Mouse (Mus musculus): ENCODE measurements at regions not wholly inside any gene's neighbourhood (a gene's known extent, or its start where the extent isn't known, plus 50 kb on each side); places are given as distances from the start of the nearest gene placed in this dataset.

GRCm38 (mm10) chr12:77962631-77963030 lies 231.4 kb upstream of the Gm6657 start:
- Histone ChIP-seq H3K4me2 (ENCODE audit: low read depth, low read length) (no peak overlapping the region), H3K9ac (replicated peaks; ENCODE audit: low read depth, low read length) (no peak overlapping the region), H3K36me3 (replicated peaks; ENCODE audit: control insufficient read depth, insufficient read depth, low read length) (no peaks in the 10 kb centered on the region), H3K4me3 (ENCODE audit: low read depth, low read length) (no peak overlapping the region), H3K27me3 (ENCODE audit: control insufficient read depth, insufficient read depth, low read length) (no peaks in the 10 kb centered on the region), H3K27ac (ENCODE audit: low read depth) (no peak overlapping the region), H3K9me3 (replicated peaks; ENCODE audit: control insufficient read depth, low read length) (0 out of 2 replicates have a peak, but pooled peaks cover 3% of the 10 kb centered on the region), H3K4me1 (ENCODE audit: control insufficient read depth, insufficient read depth) (no peaks in the 10 kb centered on the region)
- DNase-seq (ENCODE audit: low spot score) (no peak), ATAC-seq (ENCODE audit: insufficient read depth, low read depth) (no peak)
- TF ChIP-seq CTCF (IDR thresholded peaks at IDR 0.05; ENCODE audit: low read depth) (no peak), EP300 (IDR thresholded peaks at IDR 0.05; ENCODE audit: low read depth) (no peak)
- 71% methylated on average over 6 of the region's 6 CpGs for WGBS

- Histone ChIP-seq H3K4me1 (ENCODE audit: control insufficient read depth, insufficient read depth) (no peaks in the 10 kb centered on the region), H3K27ac (ENCODE audit: low read depth) (no peak overlapping the region), H3K9me3 (replicated peaks; ENCODE audit: control insufficient read depth, low read length) (0 out of 2 replicates have a peak, but pooled peaks cover 3% of the 10 kb centered on the region), H3K27me3 (ENCODE audit: control insufficient read depth, insufficient read depth, low read length) (no peaks in the 10 kb centered on the region), H3K9ac (replicated peaks; ENCODE audit: low read depth, low read length) (no peak overlapping the region), H3K4me2 (ENCODE audit: low read depth, low read length) (no peak overlapping the region), H3K36me3 (replicated peaks; ENCODE audit: control insufficient read depth, insufficient read depth, low read length) (no peaks in the 10 kb centered on the region), H3K4me3 (ENCODE audit: low read depth, low read length) (no peak overlapping the region)
- no peak for TF ChIP-seq CTCF (IDR thresholded peaks at IDR 0.05; ENCODE audit: low read depth)
- ATAC-seq (ENCODE audit: insufficient read depth, low read depth) (no peak), DNase-seq (ENCODE audit: low spot score) (no peak)
- WGBS: 59% methylated on average over 3 of the region's 3 CpGs
Measured at GRCm38 (mm10) chr12:77968543-77968942, 225.5 kb upstream of the Gm6657 start.

- 0 out of 2 replicates have a peak, but pooled peaks cover 2% of the 10 kb centered on the region for H3K9me3 ChIP-seq (replicated peaks; ENCODE audit: control insufficient read depth, low read length)
- WGBS: 57% methylated on average over 1 of the region's 1 CpGs
- DNase-seq (ENCODE audit: low spot score): no peak
- H3K9ac ChIP-seq (replicated peaks; ENCODE audit: low read depth, low read length): no peak overlapping the region
- no peaks in the 10 kb centered on the region for H3K27me3 ChIP-seq (ENCODE audit: control insufficient read depth, insufficient read depth, low read length)
- H3K36me3 ChIP-seq (replicated peaks; ENCODE audit: control insufficient read depth, insufficient read depth, low read length): no peaks in the 10 kb centered on the region
- no peak overlapping the region for H3K27ac ChIP-seq (ENCODE audit: low read depth)
- no peak for TF ChIP-seq EP300 (IDR thresholded peaks at IDR 0.05; ENCODE audit: low read depth)
- no peak for TF ChIP-seq CTCF (IDR thresholded peaks at IDR 0.05; ENCODE audit: low read depth)
- no peak overlapping the region for H3K4me2 ChIP-seq (ENCODE audit: low read depth, low read length)
- no peaks in the 10 kb centered on the region for H3K4me1 ChIP-seq (ENCODE audit: control insufficient read depth, insufficient read depth)
- no peak overlapping the region for H3K4me3 ChIP-seq (ENCODE audit: low read depth, low read length)
- ATAC-seq (ENCODE audit: insufficient read depth, low read depth): no peak
Measured at GRCm38 (mm10) chr12:77970026-77970425, 224.0 kb upstream of the Gm6657 start.

- Histone ChIP-seq H3K27me3 (ENCODE audit: control insufficient read depth, insufficient read depth, low read length) (no peaks in the 10 kb centered on the region), H3K9ac (replicated peaks; ENCODE audit: low read depth, low read length) (no peak overlapping the region), H3K9me3 (replicated peaks; ENCODE audit: control insufficient read depth, low read length) (no peaks in the 10 kb centered on the region), H3K27ac (ENCODE audit: low read depth) (no peak overlapping the region), H3K4me3 (ENCODE audit: low read depth, low read length) (no peak overlapping the region), H3K36me3 (replicated peaks; ENCODE audit: control insufficient read depth, insufficient read depth, low read length) (no peaks in the 10 kb centered on the region), H3K4me1 (ENCODE audit: control insufficient read depth, insufficient read depth) (no peaks in the 10 kb centered on the region), H3K4me2 (ENCODE audit: low read depth, low read length) (no peak overlapping the region)
- no peak; the same call in 1 of the 2 replicates for ATAC-seq (ENCODE audit: insufficient read depth, low read depth)
- whole genome bisulfite sequencing: 16% methylated on average over 4 of the region's 4 CpGs
- no peak for TF ChIP-seq EP300 (IDR thresholded peaks at IDR 0.05; ENCODE audit: low read depth)
- TF ChIP-seq CTCF (IDR thresholded peaks at IDR 0.05; ENCODE audit: low read depth): no peak
- peak; percentile 36 for DNase-seq (ENCODE audit: low spot score)
Measured at GRCm38 (mm10) chr12:77972165-77972564, 221.9 kb upstream of the Gm6657 start.

- H3K4me1 ChIP-seq (ENCODE audit: control insufficient read depth, insufficient read depth): no peaks in the 10 kb centered on the region
- H3K4me3 ChIP-seq (ENCODE audit: low read depth, low read length): no peak overlapping the region
- DNase-seq (ENCODE audit: low spot score) (no peak), ATAC-seq (ENCODE audit: insufficient read depth, low read depth) (no peak)
- H3K9ac ChIP-seq (replicated peaks; ENCODE audit: low read depth, low read length): no peak overlapping the region
- H3K4me2 ChIP-seq (ENCODE audit: low read depth, low read length): no peak overlapping the region
- H3K27me3 ChIP-seq (ENCODE audit: control insufficient read depth, insufficient read depth, low read length): no peaks in the 10 kb centered on the region
- TF ChIP-seq EP300 (IDR thresholded peaks at IDR 0.05; ENCODE audit: low read depth) (no peak), CTCF (IDR thresholded peaks at IDR 0.05; ENCODE audit: low read depth) (no peak)
- WGBS: 55% methylated on average over 2 of the region's 2 CpGs
- H3K36me3 ChIP-seq (replicated peaks; ENCODE audit: control insufficient read depth, insufficient read depth, low read length): no peaks in the 10 kb centered on the region
- H3K27ac ChIP-seq (ENCODE audit: low read depth): no peak overlapping the region
- no peaks in the 10 kb centered on the region for H3K9me3 ChIP-seq (replicated peaks; ENCODE audit: control insufficient read depth, low read length)
Measured at GRCm38 (mm10) chr12:77976952-77977351, 217.1 kb upstream of the Gm6657 start.

GRCm38 (mm10) chr12:77986738-77987137 lies 207.3 kb upstream of the Gm6657 start:
- H3K4me3 ChIP-seq (ENCODE audit: low read depth, low read length): no peak overlapping the region
- H3K4me1 ChIP-seq (ENCODE audit: control insufficient read depth, insufficient read depth): no peaks in the 10 kb centered on the region
- no peak overlapping the region for H3K4me2 ChIP-seq (ENCODE audit: low read depth, low read length)
- H3K9me3 ChIP-seq (replicated peaks; ENCODE audit: control insufficient read depth, low read length): no peaks in the 10 kb centered on the region
- no peaks in the 10 kb centered on the region for H3K36me3 ChIP-seq (replicated peaks; ENCODE audit: control insufficient read depth, insufficient read depth, low read length)
- TF ChIP-seq EP300 (IDR thresholded peaks at IDR 0.05; ENCODE audit: low read depth) (no peak), CTCF (IDR thresholded peaks at IDR 0.05; ENCODE audit: low read depth) (no peak)
- DNase-seq (ENCODE audit: low spot score) (no peak), ATAC-seq (ENCODE audit: insufficient read depth, low read depth) (no peak)
- H3K9ac ChIP-seq (replicated peaks; ENCODE audit: low read depth, low read length): no peak overlapping the region
- no peak overlapping the region for H3K27ac ChIP-seq (ENCODE audit: low read depth)
- H3K27me3 ChIP-seq (ENCODE audit: control insufficient read depth, insufficient read depth, low read length): no peaks in the 10 kb centered on the region
- 77% methylated on average over 8 of the region's 8 CpGs for WGBS

All from heart, postnatal 0 days (tissue).